In the genomic region with DNA sequence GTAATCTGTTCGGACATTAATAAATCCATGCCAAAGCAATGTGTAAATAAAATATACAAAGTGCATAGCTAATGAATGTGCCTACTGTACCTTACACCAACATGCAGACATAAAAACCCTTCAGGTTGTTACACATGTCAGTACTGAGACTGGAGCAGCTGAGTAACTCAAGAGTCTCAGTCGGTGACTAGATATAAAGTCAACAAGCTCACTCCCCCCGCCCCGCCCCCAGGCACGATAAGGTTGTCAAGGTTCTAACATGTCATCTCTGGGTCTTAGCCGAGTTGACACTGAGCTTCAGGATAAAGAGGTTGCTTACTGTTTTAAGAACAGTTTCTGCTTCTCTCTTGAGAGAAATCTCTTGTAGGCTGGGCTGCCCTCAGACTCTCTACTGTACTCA, we compare ENCODE assay signal across 15 mouse cellular contexts.
DNase-seq lines count a peak whose midpoint lies in the region; ATAC-seq and TF ChIP-seq lines count a peak whose summit lies in the region.
"Had no signal": no experiment of that assay in that cellular context is flagged by ENCODE, and none has a peak within 500 bp of the region (broad histone marks: within the 10 kb centered on the region; RNA-seq: fewer than 3 reads in every experiment).

No protein-coding gene starts in this region.

- TF ChIP-seq CTCF in kidney, postnatal 0 days (IDR thresholded peaks at IDR 0.05; ENCODE audit: low read depth) = no peak

- no peaks in the 10 kb centered on the region for H3K27me3 ChIP-seq in kidney, postnatal 0 days (ENCODE audit: insufficient read depth, low read length)
- H3K27me3 ChIP-seq in liver, embryonic 13.5 days = no peaks in the 10 kb centered on the region
- H3K27me3 ChIP-seq: embryonic facial prominence, embryonic 12.5 days had no signal

- no peaks in the 10 kb centered on the region for H3K4me1 ChIP-seq in kidney, postnatal 0 days (replicated peaks; ENCODE audit: insufficient read depth, low read length)
- peaks cover 49% of the 10 kb centered on the region for H3K4me1 ChIP-seq in liver, embryonic 13.5 days (replicated peaks)
- H3K4me1 ChIP-seq: embryonic facial prominence, embryonic 12.5 days; limb, embryonic 10.5 days had no signal

- no peak overlapping the region for H3K4me2 ChIP-seq in kidney, postnatal 0 days (ENCODE audit: low read length)
- H3K4me2 ChIP-seq in liver, embryonic 13.5 days = no peak overlapping the region
- H3K4me2 ChIP-seq: embryonic facial prominence, embryonic 12.5 days had no signal

- 0 out of 2 replicates have a peak, but pooled peaks have one; percentile 33 for ATAC-seq in kidney, postnatal 0 days (replicated peaks; ENCODE audit: low FRiP score, low read depth)
- peak; percentile 74 for ATAC-seq in liver, embryonic 13.5 days (ENCODE audit: low read depth)
- ATAC-seq: activated CD4-positive, CD25-positive, alpha-beta regulatory T cell, adult 4 months had no signal

- H3K4me3 ChIP-seq in kidney, postnatal 0 days (replicated peaks; ENCODE audit: low read depth, low read length) = no peak overlapping the region
- no peak overlapping the region for H3K4me3 ChIP-seq in liver, embryonic 13.5 days (replicated peaks)
- H3K4me3 ChIP-seq: embryonic facial prominence, embryonic 12.5 days; limb, embryonic 10.5 days had no signal

- DNase-seq in adrenal gland, adult 2 months = peak; percentile 77
- DNase-seq in adrenal gland, adult 8-10 months = no peak
- no peak for DNase-seq in kidney, postnatal 0 days (ENCODE audit: low spot score)
- DNase-seq in kidney, postnatal 36 days = no peak
- DNase-seq in adrenal gland, postnatal 25 days = peak; percentile 65
- peak; percentile 27 for DNase-seq in liver, embryonic 13.5 days
- DNase-seq in thymus, postnatal 36 days = no peak
- DNase-seq in neural tube, embryonic 10.5 days (ENCODE audit: extremely low spot score, low spot score) = no peak
- DNase-seq: cerebellum, adult 9-11 months; kidney, adult 2 months; layer of hippocampus, adult 9-11 months; right cerebral cortex, postnatal 14 days had no signal

- H3K36me3 ChIP-seq in kidney, postnatal 0 days (ENCODE audit: insufficient read depth, low read length) = peaks cover 10% of the 10 kb centered on the region
- H3K36me3 ChIP-seq in liver, embryonic 13.5 days = peaks cover 5% of the 10 kb centered on the region
- H3K36me3 ChIP-seq: embryonic facial prominence, embryonic 12.5 days had no signal

- no peak overlapping the region for H3K27ac ChIP-seq in kidney, postnatal 0 days
- peak overlapping the region; percentile 44 for H3K27ac ChIP-seq in liver, embryonic 13.5 days
- H3K27ac ChIP-seq: embryonic facial prominence, embryonic 12.5 days; limb, embryonic 10.5 days had no signal

- no peak overlapping the region for H3K9ac ChIP-seq in kidney, postnatal 0 days (ENCODE audit: low read depth, low read length)
- no peak overlapping the region for H3K9ac ChIP-seq in liver, embryonic 13.5 days
- H3K9ac ChIP-seq: embryonic facial prominence, embryonic 12.5 days had no signal

- 57% methylated on average over 6 of the region's 6 CpGs for WGBS in kidney, postnatal 0 days
- 34% methylated on average over 6 of the region's 6 CpGs for WGBS in liver, embryonic 13.5 days (ENCODE audit: insufficient replicate concordance)

- no peaks in the 10 kb centered on the region for H3K9me3 ChIP-seq in kidney, postnatal 0 days (replicated peaks; ENCODE audit: low read length)
- H3K9me3 ChIP-seq in liver, embryonic 13.5 days (replicated peaks) = no peaks in the 10 kb centered on the region
- H3K9me3 ChIP-seq: embryonic facial prominence, embryonic 12.5 days; limb, embryonic 10.5 days had no signal

Comparison
In these comparisons a context has a peak if more than half of its experiments do, and no peak if none do; other contexts are left out.
1. DNase-seq: peak in adrenal gland, adult 2 months (single experiment), adrenal gland, postnatal 25 days (single experiment) and liver, embryonic 13.5 days (single experiment); none in adrenal gland, adult 8-10 months (single experiment), kidney, postnatal 0 days (single experiment), kidney, postnatal 36 days (0 of 2), thymus, postnatal 36 days (0 of 2) and neural tube, embryonic 10.5 days (single experiment).